Mouse (Mus musculus) liver, embryonic 12.5 days (tissue): ENCODE results near the gene Slc5a4b. TPM values are rescaled to one million over a fixed set of nuclear protein-coding genes. Genes with fewer than 3 reads are reported as not detected.

ENCODE experiments used
- ATAC-seq: fragments of 200-750 bp; cut with Nextera tagmentation; 2 replicates; pipeline ENCODE4 v1.8.0; 2017; ENCODE audit warnings: moderate number of reproducible peaks, mild to moderate bottlenecking, moderate library complexity
- H3K27ac ChIP-seq: fragments of 300-500 bp; sonication (generic); 2 replicates; pipeline ENCODE4 v1.5.1; 2016; ENCODE audit warnings: mild to moderate bottlenecking
- H3K27me3 ChIP-seq: fragments of 300-500 bp; sonication (generic); replicated peaks from 2 replicates; pipeline ENCODE4 v1.6.1; 2016; ENCODE audit warnings: mild to moderate bottlenecking, moderate library complexity
- H3K36me3 ChIP-seq: fragments of 300-500 bp; sonication (generic); 2 replicates; pipeline ENCODE4 v1.6.1; 2016; ENCODE audit warnings: mild to moderate bottlenecking, moderate library complexity
- H3K4me1 ChIP-seq: fragments of 300-500 bp; sonication (generic); 2 replicates; pipeline ENCODE4 v1.6.1; 2016
- H3K4me2 ChIP-seq: fragments of 300-500 bp; sonication (generic); 2 replicates; pipeline ENCODE4 v1.6.1; 2016; ENCODE audit warnings: mild to moderate bottlenecking, moderate library complexity
- H3K4me3 ChIP-seq: fragments of 300-500 bp; sonication (generic); 2 replicates; pipeline ENCODE4 v1.5.1; 2016; ENCODE audit warnings: mild to moderate bottlenecking, moderate library complexity
- H3K9ac ChIP-seq: fragments of 300-500 bp; sonication (generic); 2 replicates; pipeline ENCODE4 v1.6.1; 2016; ENCODE audit warnings: mild to moderate bottlenecking, moderate library complexity
- H3K9me3 ChIP-seq: fragments of 300-500 bp; sonication (generic); replicated peaks from 2 replicates; pipeline ENCODE4 v1.6.1; 2016; ENCODE audit warnings: mild to moderate bottlenecking, moderate library complexity
- WGBS: fragments of 180-500 bp; shearing (Covaris S2); methylation state at CpG from one replicate; pipeline ENCODE4 v1.1.7; 2016; ENCODE audit not compliant: insufficient replicate concordance; 5-methylcytosine and 5-hydroxymethylcytosine counted together
- microRNA-seq: library from miRNA; unstranded; fragments of <30 nt; microRNA quantifications from one replicate; pipeline ENCODE4, GENCODE M21; 2017
- polyA plus RNA-seq: library from polyadenylated mRNA; unstranded; fragments of >200 nt; fragmentation: Nextera tagmentation; extraction: Ambion mirVana; gene quantifications from 2 replicates; pipeline ENCODE4 v1.2.1, GENCODE M21; 2016

Slc5a4b gene
- polyA plus RNA-seq, 1 experiment from 2014 or later, result 0.17 TPM

GRCm38 (mm10) chr10:76021728-76022127 is 89.0 kb downstream of the Slc5a4b start:
- WGBS, result 20% methylated on average over 3 of the region's 3 CpGs
- H3K27ac ChIP-seq, result no peak overlapping the region
- no peaks in the 10 kb centered on the region for H3K36me3 ChIP-seq
- ATAC-seq, result peak; percentile 59
- no peak overlapping the region for H3K4me2 ChIP-seq
- H3K27me3 ChIP-seq, result no peaks in the 10 kb centered on the region
- no peak overlapping the region for H3K4me3 ChIP-seq
- H3K4me1 ChIP-seq, result peaks cover 11% of the 10 kb centered on the region
- H3K9ac ChIP-seq, result no peak overlapping the region
- 0 out of 2 replicates have a peak, but pooled peaks cover 6% of the 10 kb centered on the region for H3K9me3 ChIP-seq

GRCm38 (mm10) chr10:76016886-76017285 is 93.9 kb downstream of the Slc5a4b start:
- H3K9ac ChIP-seq, result no peak overlapping the region

DNA sequence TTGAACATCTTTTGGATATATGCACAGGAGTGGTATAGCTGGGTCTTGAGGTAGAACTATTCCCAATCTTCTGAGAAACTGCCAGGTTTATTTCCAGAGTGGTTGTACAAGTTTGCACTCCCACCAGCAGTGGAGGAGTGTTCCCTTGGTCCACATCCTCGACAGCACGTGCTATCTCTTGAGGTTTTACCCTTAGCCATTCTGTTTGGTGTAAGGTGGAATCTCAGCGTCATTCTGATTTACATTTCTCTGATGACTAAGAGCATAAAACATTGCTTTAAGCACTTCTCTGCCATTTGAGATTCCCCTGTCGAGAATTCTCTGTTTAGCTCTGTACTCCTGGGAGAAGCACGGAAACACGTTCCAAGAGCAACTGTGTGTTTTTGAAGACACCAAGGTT is 97.8 kb downstream of the Slc5a4b start:
- Histone ChIP-seq H3K27ac (no peak overlapping the region), H3K27me3 (no peaks in the 10 kb centered on the region), H3K4me3 (no peak overlapping the region), H3K9ac (no peak overlapping the region), H3K9me3 (no peaks in the 10 kb centered on the region; the same call in 1 of the 2 replicates), H3K4me2 (no peak overlapping the region), H3K36me3 (no peaks in the 10 kb centered on the region), H3K4me1 (no peaks in the 10 kb centered on the region)
- ATAC-seq, result no peak
- WGBS, result 68% methylated on average over 6 of the region's 6 CpGs

More at GRCm38 (mm10) chr10:76016886-76017285, 93.9 kb downstream of the Slc5a4b start:
- Histone ChIP-seq H3K4me1 (peaks cover 7% of the 10 kb centered on the region), H3K4me2 (no peak overlapping the region), H3K36me3 (no peaks in the 10 kb centered on the region), H3K9me3 (no peaks in the 10 kb centered on the region; the same call in 1 of the 2 replicates), H3K27me3 (no peaks in the 10 kb centered on the region), H3K4me3 (no peak overlapping the region), H3K27ac (no peak overlapping the region)
- ATAC-seq, result no peak
- 74% methylated on average over 3 of the region's 3 CpGs for WGBS

- Histone ChIP-seq H3K4me1 (no peaks in the 10 kb centered on the region), H3K36me3 (no peaks in the 10 kb centered on the region), H3K27ac (no peak overlapping the region), H3K9ac (no peak overlapping the region), H3K9me3 (no peaks in the 10 kb centered on the region), H3K4me2 (no peak overlapping the region), H3K27me3 (no peaks in the 10 kb centered on the region), H3K4me3 (no peak overlapping the region)
- 73% methylated on average over 3 of the region's 3 CpGs for WGBS
- no peak for ATAC-seq
These were observed 100.9 kb downstream of the Slc5a4b start for GRCm38 (mm10) chr10:76009812-76010211.

Small RNA genes lying within 50 kb of the gene (microRNA-seq; reads per million reads assigned to microRNA genes)
- gene Mir6409, result not detected

Other genes with a start within 250 kb of the Slc5a4b start
- 1.4 and 2.5 TPM in 2 replicates for gene Derl3, start 217.5 kb downstream of the Slc5a4b start, polyA plus RNA-seq
- gene Smarcb1, start 189.3 kb downstream of the Slc5a4b start, polyA plus RNA-seq, result 99.1 and 109 TPM in 2 replicates
- gene Chchd10, start 177.8 kb downstream of the Slc5a4b start, polyA plus RNA-seq, result 101 and 103 TPM in 2 replicates
- 5.7 and 6.0 TPM in 2 replicates for gene Mmp11, start 174.5 kb downstream of the Slc5a4b start, polyA plus RNA-seq
- 18.9 and 19.6 TPM in 2 replicates for gene Gm867, start 170.3 kb downstream of the Slc5a4b start, polyA plus RNA-seq
- 0.27 and 0.98 TPM in 2 replicates for gene Vpreb3, start 167.9 kb downstream of the Slc5a4b start, polyA plus RNA-seq
- 0.06 and 0.07 TPM in 2 replicates for gene Gm5134, start 156.4 kb downstream of the Slc5a4b start, polyA plus RNA-seq
- gene Zfp280b, start 78.3 kb downstream of the Slc5a4b start, polyA plus RNA-seq, result 17.5 and 21.0 TPM in 2 replicates
- 0.06 TPM in 1 of 2 replicates, not detected in the other for gene Slc5a4a, start 36.5 kb upstream of the Slc5a4b start, polyA plus RNA-seq
- 10.1 and 10.5 TPM in 2 replicates for gene Prmt2, start 126.9 kb upstream of the Slc5a4b start, polyA plus RNA-seq
- not detected in 2 replicates for gene S100b, start 142.9 kb upstream of the Slc5a4b start, polyA plus RNA-seq
- gene Dip2a, start 234.3 kb upstream of the Slc5a4b start, polyA plus RNA-seq, result 2.4 and 2.7 TPM in 2 replicates